Mouse (Mus musculus) thymus, adult 2 months (tissue): ENCODE results near the gene Cers2. TPM values are rescaled to one million over a fixed set of nuclear protein-coding genes. Genes with fewer than 3 reads are reported as not detected.

Experiments used
- DNase-seq: peaks from one replicate; pipeline ENCODE4 v3.0.0; 2021
- H3K27ac ChIP-seq: fragments of 200-500 bp; 2 replicates; pipeline ENCODE4 v1.5.1; 2012; ENCODE audit warnings: low read length, control low read depth; ENCODE audit not compliant: control insufficient read depth, insufficient read depth
- H3K27me3 ChIP-seq: fragments of 200-500 bp; 2 replicates; pipeline ENCODE4 v1.6.1; 2012; ENCODE audit warnings: mild to moderate bottlenecking, low read length, moderate library complexity, mixed read lengths; ENCODE audit not compliant: control insufficient read depth, insufficient read depth
- H3K36me3 ChIP-seq: fragments of 200-500 bp; 2 replicates; pipeline ENCODE4 v1.6.1; 2012; ENCODE audit warnings: mild to moderate bottlenecking, low read length, moderate library complexity; ENCODE audit not compliant: control insufficient read depth, insufficient read depth
- H3K4me1 ChIP-seq: fragments of 200-500 bp; replicated peaks from 2 replicates; pipeline ENCODE4 v1.6.1; 2012; ENCODE audit warnings: low read length; ENCODE audit not compliant: control insufficient read depth, insufficient read depth
- H3K4me3 ChIP-seq: fragments of 200-500 bp; 2 replicates; pipeline ENCODE4 v1.5.1; 2012; ENCODE audit warnings: mild to moderate bottlenecking, low read length, control low read depth, moderate library complexity; ENCODE audit not compliant: control insufficient read depth, insufficient read depth
- CTCF ChIP-seq: fragments of 200-500 bp; IDR thresholded peaks from 2 replicates; pipeline ENCODE4 v1.5.1; 2012; ENCODE audit warnings: mild to moderate bottlenecking, control low read depth, low read length, moderate library complexity, borderline replicate concordance; ENCODE audit not compliant: control insufficient read depth, poor library complexity, insufficient read depth; ENCODE audit errors: extremely low read depth
- POLR2A ChIP-seq: fragments of 200-500 bp; IDR thresholded peaks from 2 replicates; pipeline ENCODE4 v1.6.1; 2012; ENCODE audit warnings: mild to moderate bottlenecking, low read length, control low read depth, moderate library complexity; ENCODE audit not compliant: control insufficient read depth, poor library complexity, insufficient read depth; ENCODE audit errors: extremely low read depth
- WGBS: fragments of 180-500 bp; shearing (Covaris S2); methylation state at CpG from one replicate; pipeline ENCODE4 v1.1.7; 2018; 5-methylcytosine and 5-hydroxymethylcytosine counted together
- polyA plus RNA-seq: library from polyadenylated mRNA; depleted of rRNA; stranded (reverse); fragments of >200 nt; gene quantifications from 2 replicates; pipeline ENCODE4 v1.2.3, GENCODE M21; 2012

The Cers2 gene
- polyA plus RNA-seq, 1 experiment: 129 TPM

- DNase-seq: no peak
These were observed 5.4 kb downstream of the Cers2 start for GRCm38 (mm10) chr3:95319701-95320625.

DNA sequence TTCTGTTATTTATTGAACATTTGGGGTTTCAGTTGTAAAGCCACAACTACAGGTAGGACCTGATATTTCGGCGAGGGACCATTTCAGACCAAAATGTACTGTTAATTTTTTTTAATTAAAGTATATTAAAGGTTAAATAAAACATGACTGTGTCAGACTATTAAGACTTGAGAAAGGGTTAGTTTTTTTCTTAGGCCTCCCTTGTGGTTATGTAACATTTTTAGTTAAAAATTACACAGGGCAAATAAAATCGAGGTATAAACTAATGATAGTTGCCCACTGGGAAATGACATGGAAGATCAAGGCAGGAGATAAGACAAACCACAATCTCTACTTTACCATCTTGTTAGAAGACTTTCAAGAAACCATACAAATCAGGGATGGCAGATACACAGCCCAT, 8.8 kb downstream of the Cers2 start:
- Histone ChIP-seq H3K36me3 (peaks cover 79% of the 10 kb centered on the region), H3K4me1 (no peaks in the 10 kb centered on the region; the same call in 1 of the 2 replicates)

More at GRCm38 (mm10) chr3:95319701-95320625, 5.4 kb downstream of the Cers2 start:
- peaks cover 16% of the 10 kb centered on the region for H3K4me1 ChIP-seq
- H3K27ac ChIP-seq: no peak overlapping the region
- no peaks in the 10 kb centered on the region for H3K27me3 ChIP-seq
- WGBS: 96% methylated on average over 12 of the region's 12 CpGs
- H3K4me3 ChIP-seq: no peak overlapping the region
- no peak for TF ChIP-seq CTCF
- no peak for TF ChIP-seq POLR2A
- H3K36me3 ChIP-seq: peaks cover 51% of the 10 kb centered on the region

GRCm38 (mm10) chr3:95324454-95325144, 10.0 kb downstream of the Cers2 start:
- no peak overlapping the region for H3K27ac ChIP-seq
- no peak for TF ChIP-seq POLR2A
- no peak for TF ChIP-seq CTCF
- no peak for DNase-seq
- no peak overlapping the region for H3K4me3 ChIP-seq
- no peaks in the 10 kb centered on the region for H3K27me3 ChIP-seq
- no peaks in the 10 kb centered on the region for H3K4me1 ChIP-seq
- WGBS: 94% methylated on average over 6 of the region's 6 CpGs
- peaks cover 87% of the 10 kb centered on the region for H3K36me3 ChIP-seq

More for the DNA sequence above, 8.8 kb downstream of the Cers2 start:
- 65% methylated on average over 3 of the region's 3 CpGs for WGBS
- no peak for DNase-seq
- Histone ChIP-seq H3K4me3 (no peak overlapping the region), H3K27me3 (no peaks in the 10 kb centered on the region), H3K27ac (no peak overlapping the region)
- TF ChIP-seq POLR2A: no peak
- no peak for TF ChIP-seq CTCF

DNA sequence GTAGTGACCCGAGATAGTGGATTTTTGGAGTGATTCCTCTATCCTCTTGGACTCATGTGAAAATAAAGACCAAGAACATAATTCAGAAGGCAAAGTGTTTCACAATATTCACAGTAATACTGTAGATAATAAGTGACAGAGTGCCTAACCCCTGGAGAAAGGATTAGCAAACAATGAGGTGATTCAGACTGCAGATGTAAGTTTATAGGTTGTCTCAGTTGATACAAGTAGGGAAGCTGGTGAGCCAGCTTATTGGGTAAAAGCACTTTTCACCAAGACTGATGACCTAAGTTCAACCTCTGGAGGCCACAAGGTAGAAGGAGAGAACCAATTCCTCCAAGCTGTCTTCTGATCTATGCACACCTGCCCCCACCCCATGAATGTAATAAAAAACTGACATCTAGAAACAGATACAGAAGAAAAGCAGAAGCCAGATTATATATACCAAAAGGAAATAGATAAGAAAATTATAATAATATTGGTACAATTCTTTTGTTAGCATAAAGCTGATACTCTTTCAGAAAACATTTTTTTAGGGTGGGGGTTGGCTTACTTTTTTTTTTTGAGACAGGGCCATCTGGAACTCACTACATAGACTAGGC, 14.3 kb downstream of the Cers2 start:
- H3K27ac ChIP-seq: no peak overlapping the region
- 96% methylated on average over 1 of the region's 1 CpGs for WGBS
- TF ChIP-seq CTCF (no peak), POLR2A (no peak)
- no peak overlapping the region for H3K4me3 ChIP-seq
- peaks cover 58% of the 10 kb centered on the region for H3K36me3 ChIP-seq
- H3K4me1 ChIP-seq: no peaks in the 10 kb centered on the region
- no peak for DNase-seq
- H3K27me3 ChIP-seq: no peaks in the 10 kb centered on the region

GRCm38 (mm10) chr3:95331528-95331927, 16.9 kb downstream of the Cers2 start:
- WGBS: 75% methylated on average over 1 of the region's 1 CpGs
- peaks cover 43% of the 10 kb centered on the region for H3K36me3 ChIP-seq

GRCm38 (mm10) chr3:95337345-95337744, 22.8 kb downstream of the Cers2 start:
- DNase-seq: no peak
- WGBS: 97% methylated on average over 4 of the region's 4 CpGs
- Histone ChIP-seq H3K4me1 (no peaks in the 10 kb centered on the region), H3K27me3 (no peaks in the 10 kb centered on the region), H3K27ac (no peak overlapping the region), H3K36me3 (peaks cover 60% of the 10 kb centered on the region), H3K4me3 (no peak overlapping the region)
- TF ChIP-seq CTCF: no peak
- TF ChIP-seq POLR2A: no peak

More at GRCm38 (mm10) chr3:95331528-95331927, 16.9 kb downstream of the Cers2 start:
- no peak overlapping the region for H3K27ac ChIP-seq
- TF ChIP-seq CTCF: no peak
- TF ChIP-seq POLR2A: no peak
- DNase-seq: no peak
- H3K4me3 ChIP-seq: no peak overlapping the region
- no peaks in the 10 kb centered on the region for H3K27me3 ChIP-seq
- H3K4me1 ChIP-seq: no peaks in the 10 kb centered on the region
